In the genomic region with DNA sequence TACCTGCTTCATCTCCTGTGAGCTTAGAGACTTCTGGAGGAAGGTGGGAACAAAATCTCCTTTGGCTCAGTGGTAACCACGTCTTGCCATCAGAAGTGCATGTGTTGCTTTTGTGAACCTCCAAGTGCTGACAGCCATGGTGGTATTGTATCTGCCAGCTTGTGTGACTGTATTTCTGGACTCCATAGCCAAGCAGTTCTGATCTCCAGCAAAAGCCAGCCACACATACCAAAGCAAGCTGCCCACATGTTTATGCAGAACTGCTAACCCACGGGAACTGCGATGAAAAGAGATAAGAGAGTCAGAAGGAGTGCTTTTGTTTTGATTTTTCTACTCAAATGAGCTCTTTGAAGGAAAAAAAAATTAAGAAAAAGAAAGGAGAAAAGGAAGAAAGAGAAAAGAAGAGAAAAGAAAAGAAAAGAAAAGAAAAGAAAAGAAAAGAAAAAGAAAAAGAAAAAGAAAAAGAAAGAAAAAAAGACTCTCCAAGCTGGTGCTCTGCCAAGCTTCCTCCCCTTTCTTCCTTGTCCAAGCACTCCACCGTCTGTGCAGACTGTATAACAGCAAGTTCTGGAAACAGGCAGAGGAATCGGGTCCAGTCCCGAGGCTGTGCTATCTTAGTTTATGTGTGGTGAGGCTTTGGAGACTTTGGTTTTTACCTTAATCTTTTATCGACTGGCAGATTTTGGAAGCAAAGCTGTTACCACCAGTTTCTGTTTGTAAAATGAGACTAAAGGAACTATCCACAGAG, we compare ENCODE assay signal across 9 mouse cellular contexts. TPM values are rescaled to one million over a fixed set of nuclear protein-coding genes. Genes with fewer than 3 reads are reported as not detected.
A peak's percentile ranks its signal among the peaks of the same experiment; 100 is the strongest.
DNase-seq lines count a peak whose midpoint lies in the region; ATAC-seq lines count a peak whose summit lies in the region.
"Had no signal": no experiment of that assay in that cellular context is flagged by ENCODE, and none has a peak within 500 bp of the region (broad histone marks: within the 10 kb centered on the region; RNA-seq: fewer than 3 reads in every experiment).

No protein-coding gene starts in this region.

- DNase-seq in embryo, embryonic 10 days (ENCODE audit: low spot score), result peak; percentile 40
- DNase-seq in embryo, embryonic 9.5 days (ENCODE audit: extremely low spot score), result no peak
- DNase-seq in layer of hippocampus, adult 9-11 months, result peak; percentile 29
- no peak for DNase-seq in layer of hippocampus, postnatal 25 days (ENCODE audit: extremely low spot score in 1 of 2, low spot score in 1 of 2)
- DNase-seq in urinary bladder, postnatal 25 days (ENCODE audit: low spot score), result peak; percentile 3
- DNase-seq in urinary bladder, adult 2 months (ENCODE audit: low spot score), result no peak

- no peak for ATAC-seq in CD4-positive, CD25-positive, alpha-beta regulatory T cell, adult 4 months
- no peak for ATAC-seq in megakaryocyte, adult 5-6 weeks (ENCODE audit: poor library complexity, severe bottlenecking)

RNA-seq across cellular contexts. Expression of a gene that starts 15.0 kb away (rescaled TPM):
- 100 to 1,000 TPM; 117 to 125 TPM for total RNA-seq in layer of hippocampus, postnatal 25 days (2021)
- polyA plus RNA-seq in urinary bladder, adult 2 months (2012; rRNA removed), result 0.75 and 0.80 TPM in 2 replicates
- not detected for polyA plus RNA-seq in CD4-positive, CD25-positive, alpha-beta regulatory T cell, adult 4 months (2017; shearing (Covaris generic))
- not detected in 2 replicates for total RNA-seq in megakaryocyte, adult 5-6 weeks (2015)
- total RNA-seq in megakaryocyte, adult 5-6 weeks (2017), result not detected in 2 replicates
- total RNA-seq: CH12.LX had no signal

Comparison
In these comparisons a context has a peak if more than half of its experiments do, and no peak if none do; other contexts are left out.
1. DNase-seq: peak in embryo, embryonic 10 days (single experiment), layer of hippocampus, adult 9-11 months (single experiment) and urinary bladder, postnatal 25 days (single experiment); none in embryo, embryonic 9.5 days (single experiment), layer of hippocampus, postnatal 25 days (0 of 2) and urinary bladder, adult 2 months (single experiment).
2. RNA of a gene that starts 15.0 kb away (total RNA-seq): 117 to 125 TPM in layer of hippocampus, postnatal 25 days; not detected in megakaryocyte, adult 5-6 weeks; every median in the first group is over 100 times any median in the second.